Mouse (Mus musculus) inflammation-experienced regulatory T-cells, adult 16 weeks (primary cell): Measurements from ENCODE around the gene Gm12794. TPM values are rescaled to one million over a fixed set of nuclear protein-coding genes. Genes with fewer than 3 reads are reported as not detected.

Experiments used
- polyA plus RNA-seq: library from polyadenylated mRNA; unstranded; fragments of 100-300 nt; shearing (Covaris generic); gene quantifications from one replicate; pipeline ENCODE4 v1.2.1, GENCODE M21; 2017

Gm12794 gene
- not detected for polyA plus RNA-seq

DNA sequence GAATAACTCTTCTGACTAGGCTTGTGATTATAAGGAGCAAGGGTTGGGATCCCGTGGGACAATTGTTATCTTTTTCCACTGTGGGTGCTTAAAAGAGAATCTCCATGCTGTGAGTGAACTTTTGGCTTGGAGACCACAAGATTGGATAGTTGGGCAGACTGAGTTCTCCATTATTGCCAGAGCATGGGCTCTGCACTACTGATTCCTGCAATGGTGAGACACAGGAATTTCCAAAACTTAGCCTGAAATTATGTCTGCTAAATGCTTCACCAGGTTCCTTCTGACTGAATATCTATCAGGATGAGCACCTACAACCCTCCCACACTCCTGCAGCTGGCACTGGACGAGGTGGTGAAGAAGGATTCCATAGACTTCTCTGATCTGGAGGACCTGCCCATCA lies at the start of gene Gm12794:
Gene Gm12794, plus strand, starts transcription at position 301 of the 400 bp plus-strand sequence.

DNA sequence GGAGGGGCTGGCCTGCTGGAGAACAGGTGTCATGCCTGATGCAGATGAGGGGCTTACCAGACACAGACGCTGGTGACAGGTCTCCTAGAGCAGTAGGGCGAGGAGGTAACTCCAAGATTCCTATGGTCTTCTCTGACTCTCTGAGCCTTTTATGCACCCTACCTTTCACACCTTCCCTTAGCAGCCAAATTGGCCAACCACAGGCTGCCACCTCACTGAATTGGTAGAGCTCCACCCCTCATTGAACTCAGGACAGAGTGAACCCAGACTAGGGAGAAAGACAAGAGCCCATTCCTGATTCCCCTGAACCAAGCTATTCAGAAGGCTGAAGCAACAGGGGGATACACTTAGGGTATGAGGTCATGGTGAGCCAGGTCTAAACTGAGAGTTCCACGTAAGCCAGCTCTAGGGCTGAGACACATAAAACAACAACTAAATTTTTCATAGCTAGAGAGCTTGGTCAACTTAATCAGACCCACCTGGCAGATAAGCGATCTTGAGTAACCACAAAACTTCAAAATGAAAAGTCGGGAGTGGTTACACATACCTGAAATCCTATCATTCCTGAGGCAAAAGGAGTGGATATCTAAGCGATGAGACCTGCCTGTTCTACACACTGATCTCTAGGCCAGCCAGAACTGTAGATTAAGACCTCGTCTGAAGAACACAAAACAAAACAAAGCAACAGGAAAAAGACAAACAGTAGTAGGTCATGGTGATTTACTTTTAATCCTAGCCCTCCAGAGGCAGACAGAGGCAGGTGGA lies 46.4 kb upstream of the Gm12794 start, which contains the start of gene C130073F10Rik:
Gene C130073F10Rik, minus strand, starts transcription at position 134 of the 765 bp plus-strand sequence.

DNA sequence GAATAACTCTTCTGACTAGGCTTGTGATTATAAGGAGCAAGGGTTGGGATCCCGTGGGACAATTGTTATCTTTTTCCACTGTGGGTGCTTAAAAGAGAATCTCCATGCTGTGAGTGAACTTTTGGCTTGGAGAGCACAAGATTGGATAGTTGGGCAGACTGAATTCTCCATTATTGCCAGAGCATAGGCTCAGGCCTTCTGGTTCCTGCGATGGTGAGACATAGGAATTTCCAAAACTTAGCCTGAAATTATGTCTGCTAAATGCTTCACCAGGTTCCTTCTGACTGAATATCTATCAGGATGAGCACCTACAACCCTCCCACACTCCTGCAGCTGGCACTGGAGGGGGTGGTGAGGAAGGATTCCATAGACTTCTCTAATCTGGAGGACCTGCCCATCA lies 31.4 kb upstream of the Gm12794 start, which contains the start of gene Gm12800:
Gene Gm12800, plus strand, starts transcription at position 301 of the 400 bp plus-strand sequence.

DNA sequence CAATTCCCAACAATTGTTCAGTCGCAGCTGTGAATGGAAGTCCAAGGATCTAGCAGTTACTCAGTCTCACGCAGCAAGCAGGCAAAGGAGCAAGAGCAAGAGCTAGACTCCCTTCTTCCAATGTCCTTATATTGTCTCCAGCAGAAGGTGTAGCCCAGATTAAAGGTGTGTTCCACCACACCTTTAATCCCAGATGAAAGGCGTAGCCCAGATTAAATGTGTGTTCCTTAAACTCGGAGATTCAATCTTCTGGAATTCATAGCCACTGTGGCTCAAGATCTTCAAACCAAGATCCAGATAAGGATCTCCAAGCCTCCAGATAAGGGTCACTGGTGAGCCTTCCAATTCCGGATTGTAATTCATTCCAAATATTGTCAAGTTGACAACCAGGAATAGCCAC lies 40.7 kb downstream of the Gm12794 start, which contains the start of gene Gm12790:
Gene Gm12790, minus strand, starts transcription at position 101 of the 400 bp plus-strand sequence.

DNA sequence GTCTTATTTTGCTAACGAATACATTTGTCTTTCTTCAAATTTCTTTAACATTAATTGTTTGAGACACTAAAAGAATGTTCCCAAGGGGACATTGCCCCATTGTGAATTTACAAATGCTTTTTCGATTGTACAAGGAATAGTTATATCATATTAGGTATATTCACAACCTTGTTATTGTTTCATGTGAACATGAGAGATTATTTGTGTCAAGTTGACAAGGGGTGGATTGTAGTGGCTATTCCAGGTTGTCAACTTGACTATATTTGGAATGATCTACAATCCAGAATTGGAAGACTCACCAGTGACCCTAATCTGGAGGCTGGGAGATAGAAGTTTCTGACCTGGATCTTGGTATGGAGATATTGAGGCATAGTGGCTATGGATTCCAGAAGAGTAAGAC lies 46.1 kb downstream of the Gm12794 start, which contains the start of gene Gm12789:
Gene Gm12789, plus strand, starts transcription at position 301 of the 400 bp plus-strand sequence.

Other genes starting within 250 kb of the Gm12794 start
- not detected for gene Lepr, start 223.0 kb upstream of the Gm12794 start, polyA plus RNA-seq
- gene B020004J07Rik, start 96.4 kb upstream of the Gm12794 start, polyA plus RNA-seq = not detected
- gene C130073F10Rik, start 46.6 kb upstream of the Gm12794 start, polyA plus RNA-seq = not detected
- not detected for gene Gm12800, start 31.3 kb upstream of the Gm12794 start, polyA plus RNA-seq
- gene Gm12790, start 40.6 kb downstream of the Gm12794 start, polyA plus RNA-seq = not detected
- gene Gm12789, start 46.2 kb downstream of the Gm12794 start, polyA plus RNA-seq = not detected
- gene Pde4b, start 147.1 kb downstream of the Gm12794 start, polyA plus RNA-seq = 85.3 TPM